Mouse (Mus musculus): ENCODE measurements around the gene Dhps. TPM values are rescaled to one million over a fixed set of nuclear protein-coding genes. Genes with fewer than 3 reads are reported as not detected.

The Dhps gene
- 31.6 and 110 TPM in 2 replicates for polyA plus RNA-seq (2012; ENCODE audit: low replicate concordance)

DNA sequence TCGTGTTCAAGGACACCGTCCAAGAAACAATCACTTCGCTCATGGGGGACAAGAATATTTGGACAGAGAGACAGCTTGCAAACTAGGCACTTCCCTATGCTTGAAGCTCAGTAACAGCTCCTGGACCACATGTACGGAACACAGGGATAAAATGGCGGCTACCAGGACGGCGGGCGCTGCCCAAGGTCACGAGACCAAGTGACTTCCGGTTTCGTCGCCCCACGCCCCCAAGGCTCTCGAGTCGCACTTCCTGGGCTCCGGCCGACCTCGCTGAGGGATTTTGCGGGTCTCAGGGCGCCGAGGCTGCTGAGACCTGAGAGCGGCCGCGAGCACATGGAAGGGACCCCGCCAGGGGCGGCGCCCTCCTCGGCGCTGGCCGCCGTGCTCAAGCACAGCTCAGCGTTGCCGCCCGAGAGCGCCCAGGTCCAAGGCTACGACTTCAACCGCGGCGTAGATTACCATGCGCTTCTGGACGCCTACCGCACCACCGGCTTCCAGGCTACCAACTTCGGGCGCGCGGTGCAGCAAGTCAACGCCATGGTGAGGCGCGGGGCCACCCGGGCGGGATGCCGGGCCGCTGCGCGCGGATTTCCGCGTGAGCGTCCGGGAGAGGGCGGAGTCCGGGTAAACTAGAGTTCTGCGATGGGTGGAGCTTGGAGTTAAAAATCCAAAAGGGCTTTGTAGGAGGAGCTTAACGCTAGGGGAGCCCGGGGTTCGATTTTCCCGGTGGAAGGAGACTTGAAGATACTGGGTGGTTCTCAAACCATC lies at the start of gene Dhps:
Gene Dhps, plus strand, starts transcription at position 244 of the 768 bp plus-strand sequence.

GRCm38 (mm10) chr8:85025098-85025932 lies 46.2 kb upstream of the Dhps start, which contains the start of gene Asna1:
TSS of gene Asna1 (minus strand) at chr8:85025281.

GRCm38 (mm10) chr8:85026670-85027515 lies 44.7 kb upstream of the Dhps start, which contains the start of gene Trir:
TSS of gene Trir (plus strand) at chr8:85026823.

DNA sequence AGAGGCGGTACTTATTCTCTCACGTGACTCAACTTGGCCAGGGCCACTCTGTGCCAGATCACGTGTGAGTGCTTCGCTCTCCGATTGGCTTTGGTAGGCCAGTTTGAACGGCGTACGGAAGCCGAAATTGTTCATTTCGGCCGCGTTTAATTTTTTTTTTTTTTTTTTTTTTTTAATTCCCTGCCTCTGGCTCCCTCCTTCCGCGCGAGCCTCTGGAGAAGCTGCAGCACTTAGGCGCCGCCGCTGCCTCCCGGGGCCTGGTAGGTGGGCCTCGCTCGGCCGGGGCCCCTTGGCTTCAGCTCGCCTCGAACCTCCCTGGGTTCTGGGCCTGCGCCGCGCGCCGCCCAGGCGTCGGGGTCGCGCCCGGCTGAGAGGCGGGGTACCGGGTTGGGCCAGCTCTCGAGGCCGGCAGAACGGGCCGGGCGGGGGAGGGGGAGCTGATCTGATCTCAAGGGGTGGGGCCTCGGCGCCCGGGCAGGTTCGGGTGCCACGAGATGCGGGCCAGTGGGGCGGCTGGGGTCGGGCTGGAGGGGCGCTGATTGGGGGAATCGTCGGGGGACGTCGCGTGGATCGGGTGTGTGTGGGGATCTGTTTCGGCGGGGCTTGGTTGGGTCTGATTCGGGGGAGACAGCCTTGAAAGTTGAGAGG lies 34.7 kb upstream of the Dhps start, which contains the start of gene Tnpo2:
Gene Tnpo2, plus strand, starts transcription at position 198 of the 648 bp plus-strand sequence.

DNA sequence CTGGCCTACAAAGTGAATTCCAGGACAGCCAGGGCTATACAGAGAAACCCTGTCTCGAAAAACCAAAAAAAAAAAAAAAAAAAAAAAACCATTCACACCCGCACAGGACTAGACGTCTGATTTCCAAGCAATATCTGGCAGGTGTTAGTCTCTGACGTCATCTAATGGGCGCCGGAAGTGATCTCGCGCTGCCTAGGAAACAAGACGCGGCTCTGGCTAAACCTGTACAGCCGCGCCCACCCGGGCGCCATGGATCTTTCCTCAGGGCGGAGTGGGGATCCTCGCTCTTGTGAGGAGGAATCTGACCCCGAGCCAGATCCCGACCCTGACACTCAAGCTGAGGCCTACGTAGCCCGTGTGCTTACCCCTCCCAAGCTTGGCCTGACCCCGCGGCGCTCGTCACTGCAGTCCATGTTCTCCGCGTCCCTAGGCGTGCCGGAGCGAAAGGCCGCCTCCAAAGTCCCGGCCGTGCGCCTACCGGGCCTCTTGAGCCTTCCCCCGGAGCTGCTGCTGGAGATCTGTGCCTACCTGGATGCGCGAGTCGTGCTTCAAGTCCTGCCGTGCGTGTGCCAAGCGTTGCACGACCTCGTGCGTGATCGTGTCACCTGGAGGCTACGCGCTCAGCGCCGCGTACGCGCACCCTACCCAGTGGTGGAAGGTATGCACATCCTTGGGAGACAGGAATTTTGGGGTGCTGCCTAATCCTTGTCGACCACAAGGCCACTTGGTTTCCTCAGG lies 11.5 kb upstream of the Dhps start, which contains the start of gene Fbxw9:
Gene Fbxw9, plus strand, starts transcription at position 177 of the 738 bp plus-strand sequence.

GRCm38 (mm10) chr8:85067982-85068381 lies 3.6 kb upstream of the Dhps start, which contains the start of gene Gm5741:
TSS of gene Gm5741 (minus strand) at chr8:85067982.

GRCm38 (mm10) chr8:85080532-85081215 lies 9.1 kb downstream of the Dhps start, which contains the start of gene Wdr83os:
TSS of gene Wdr83os (plus strand) at chr8:85080740.

DNA sequence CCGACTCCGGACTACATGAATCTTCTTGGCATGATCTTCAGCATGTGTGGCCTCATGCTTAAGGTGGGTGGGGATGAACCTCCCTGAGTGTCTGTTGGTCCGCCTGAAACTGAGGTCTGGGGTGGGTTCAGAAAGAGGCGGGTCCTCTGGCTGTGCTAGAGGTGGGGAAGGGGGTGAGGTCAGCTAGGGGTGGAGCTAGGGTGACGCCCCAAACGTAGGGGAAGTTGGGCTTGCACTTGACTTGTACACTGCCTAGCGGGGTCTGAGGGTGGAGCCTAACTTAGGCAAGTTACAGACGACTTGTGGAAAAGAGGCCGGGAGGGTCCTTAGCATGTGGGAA lies 9.6 kb downstream of the Dhps start, which contains the start of gene Wdr83:
Gene Wdr83, minus strand, starts transcription at position 91 of the 340 bp plus-strand sequence.

GRCm38 (mm10) chr8:85083108-85083813 lies 11.7 kb downstream of the Dhps start, which contains the start of gene Man2b1:
TSS of gene Man2b1 (plus strand) at chr8:85083270.

GRCm38 (mm10) chr8:85122995-85123394 lies 51.4 kb downstream of the Dhps start, which contains the start of gene Zfp791:
TSS of gene Zfp791 (minus strand) at chr8:85123095.

Other genes starting within 250 kb of the Dhps start
- 1.8 and 2.7 TPM in 2 replicates for gene Dand5, start 248.9 kb upstream of the Dhps start, polyA plus RNA-seq (2012; ENCODE audit: low replicate concordance)
- gene Gadd45gip1, start 240.2 kb upstream of the Dhps start, polyA plus RNA-seq (2012; ENCODE audit: low replicate concordance) = 27.9 and 40.8 TPM in 2 replicates
- 457 and 479 TPM in 2 replicates for gene Rad23a, start 231.1 kb upstream of the Dhps start, polyA plus RNA-seq (2012; ENCODE audit: low replicate concordance)
- gene Calr, start 224.8 kb upstream of the Dhps start, polyA plus RNA-seq (2012; ENCODE audit: low replicate concordance) = 286 and 333 TPM in 2 replicates
- gene Farsa, start 214.8 kb upstream of the Dhps start, polyA plus RNA-seq (2012; ENCODE audit: low replicate concordance) = 28.3 and 50.1 TPM in 2 replicates
- 12.7 and 13.2 TPM in 2 replicates for gene Syce2, start 199.6 kb upstream of the Dhps start, polyA plus RNA-seq (2012; ENCODE audit: low replicate concordance)
- gene Gcdh, start 177.8 kb upstream of the Dhps start, polyA plus RNA-seq (2012; ENCODE audit: low replicate concordance) = 22.8 and 49.5 TPM in 2 replicates
- 15.8 and 107 TPM in 2 replicates for gene Klf1, start 169.8 kb upstream of the Dhps start, polyA plus RNA-seq (2012; ENCODE audit: low replicate concordance)
- gene Dnase2a, start 163.2 kb upstream of the Dhps start, polyA plus RNA-seq (2012; ENCODE audit: low replicate concordance) = 13.7 and 72.9 TPM in 2 replicates
- 1.4 and 2.3 TPM in 2 replicates for gene Mast1, start 134.4 kb upstream of the Dhps start, polyA plus RNA-seq (2012; ENCODE audit: low replicate concordance)
- gene Rtbdn, start 124.8 kb upstream of the Dhps start, polyA plus RNA-seq (2012; ENCODE audit: low replicate concordance) = not detected in 2 replicates
- gene Gm49661, start 102.3 kb upstream of the Dhps start, polyA plus RNA-seq (2012; ENCODE audit: low replicate concordance) = not detected in 2 replicates
- 10.7 and 94.5 TPM in 2 replicates for gene Prdx2, start 102.2 kb upstream of the Dhps start, polyA plus RNA-seq (2012; ENCODE audit: low replicate concordance)
- gene Rnaseh2a, start 102.0 kb upstream of the Dhps start, polyA plus RNA-seq (2012; ENCODE audit: low replicate concordance) = 196 and 282 TPM in 2 replicates
- 324 and 1,538 TPM in 2 replicates for gene Junb, start 93.0 kb upstream of the Dhps start, polyA plus RNA-seq (2012; ENCODE audit: low replicate concordance)
- 6.5 and 8.4 TPM in 2 replicates for gene Hook2, start 81.2 kb upstream of the Dhps start, polyA plus RNA-seq (2012; ENCODE audit: low replicate concordance)
- not detected in 2 replicates for gene Best2, start 57.2 kb upstream of the Dhps start, polyA plus RNA-seq (2012; ENCODE audit: low replicate concordance)
- 55.1 and 111 TPM in 2 replicates for gene Asna1, start 46.5 kb upstream of the Dhps start, polyA plus RNA-seq (2012; ENCODE audit: low replicate concordance)
- 260 and 442 TPM in 2 replicates for gene Trir, start 44.9 kb upstream of the Dhps start, polyA plus RNA-seq (2012; ENCODE audit: low replicate concordance)
- gene Tnpo2, start 34.8 kb upstream of the Dhps start, polyA plus RNA-seq (2012; ENCODE audit: low replicate concordance) = 9.5 and 12.9 TPM in 2 replicates
- 20.6 and 23.5 TPM in 2 replicates for gene Fbxw9, start 11.7 kb upstream of the Dhps start, polyA plus RNA-seq (2012; ENCODE audit: low replicate concordance)
- 1.1 TPM in 1 of 2 replicates, not detected in the other for gene Gm5741, start 3.8 kb upstream of the Dhps start, polyA plus RNA-seq (2012; ENCODE audit: low replicate concordance)
- 5.6 and 16.3 TPM in 2 replicates for gene Wdr83os, start 9.0 kb downstream of the Dhps start, polyA plus RNA-seq (2012; ENCODE audit: low replicate concordance)
- 8.9 and 19.5 TPM in 2 replicates for gene Wdr83, start 9.5 kb downstream of the Dhps start, polyA plus RNA-seq (2012; ENCODE audit: low replicate concordance)
- gene Man2b1, start 11.5 kb downstream of the Dhps start, polyA plus RNA-seq (2012; ENCODE audit: low replicate concordance) = 27.4 and 79.7 TPM in 2 replicates
- not detected in 2 replicates for gene Zfp791, start 51.3 kb downstream of the Dhps start, polyA plus RNA-seq (2012; ENCODE audit: low replicate concordance)
- gene Cks1brt, start 80.2 kb downstream of the Dhps start, polyA plus RNA-seq (2012; ENCODE audit: low replicate concordance) = not detected in 2 replicates
- not detected in 2 replicates for gene Olfr371, start 154.2 kb downstream of the Dhps start, polyA plus RNA-seq (2012; ENCODE audit: low replicate concordance)
- 0.11 and 5.3 TPM in 2 replicates for gene Orc6, start 227.9 kb downstream of the Dhps start, polyA plus RNA-seq (2012; ENCODE audit: low replicate concordance)
- gene Vps35, start 228.0 kb downstream of the Dhps start, polyA plus RNA-seq (2012; ENCODE audit: low replicate concordance) = 1.5 and 4.9 TPM in 2 replicates

Data from hematopoietic multipotent progenitor cell, adult 10-12 weeks (in vitro differentiated cells).